Mouse (Mus musculus): Measurements from ENCODE around the gene Pitpnc1. TPM values are rescaled to one million over a fixed set of nuclear protein-coding genes. Genes with fewer than 3 reads are reported as not detected.

The Pitpnc1 gene
- polyA plus RNA-seq, 1 experiment from 2014 or later = 5.0 TPM

DNA sequence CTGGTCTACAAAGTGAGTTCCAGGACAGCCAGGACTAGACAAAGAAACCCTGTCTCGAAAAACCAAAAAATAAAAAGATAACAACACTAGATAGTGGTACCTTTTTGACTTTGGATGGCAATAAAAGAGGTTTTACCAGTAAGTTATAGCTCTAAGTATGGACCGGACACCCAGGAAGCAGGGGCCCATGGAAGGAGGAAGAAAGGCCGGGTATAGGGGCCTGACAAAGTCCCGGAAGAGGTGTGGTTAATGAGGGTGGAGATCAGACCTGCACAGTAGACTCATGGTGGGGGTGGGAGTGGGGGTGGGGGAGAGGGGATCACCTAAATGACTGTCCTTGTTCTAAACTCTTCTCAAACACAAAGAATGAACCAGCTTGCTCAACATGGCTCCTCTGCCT is 58.4 kb downstream of the Pitpnc1 start:
- DNase-seq (ENCODE audit: low spot score) (no peak), ATAC-seq (ENCODE audit: low FRiP score, low TSS enrichment) (no peak)
- Histone ChIP-seq H3K4me1 (replicated peaks; ENCODE audit: control insufficient read depth, insufficient read depth) (no peaks in the 10 kb centered on the region), H3K36me3 (ENCODE audit: control insufficient read depth, insufficient read depth, low read length) (no peaks in the 10 kb centered on the region), H3K9me3 (ENCODE audit: control insufficient read depth, low read length) (no peaks in the 10 kb centered on the region), H3K4me3 (ENCODE audit: low read depth, low read length) (no peak overlapping the region), H3K4me2 (replicated peaks; ENCODE audit: low read depth) (no peak overlapping the region), H3K27me3 (ENCODE audit: control insufficient read depth, insufficient read depth, low read length) (no peaks in the 10 kb centered on the region), H3K27ac (replicated peaks) (no peak overlapping the region), H3K9ac (ENCODE audit: low read length) (no peak overlapping the region)
- WGBS = 74% methylated on average over 4 of the region's 4 CpGs
- TF ChIP-seq CTCF (IDR thresholded peaks at IDR 0.05; ENCODE audit: low read depth) (no peak), EP300 (optimal IDR thresholded peaks at IDR 0.05) (no peak)

DNA sequence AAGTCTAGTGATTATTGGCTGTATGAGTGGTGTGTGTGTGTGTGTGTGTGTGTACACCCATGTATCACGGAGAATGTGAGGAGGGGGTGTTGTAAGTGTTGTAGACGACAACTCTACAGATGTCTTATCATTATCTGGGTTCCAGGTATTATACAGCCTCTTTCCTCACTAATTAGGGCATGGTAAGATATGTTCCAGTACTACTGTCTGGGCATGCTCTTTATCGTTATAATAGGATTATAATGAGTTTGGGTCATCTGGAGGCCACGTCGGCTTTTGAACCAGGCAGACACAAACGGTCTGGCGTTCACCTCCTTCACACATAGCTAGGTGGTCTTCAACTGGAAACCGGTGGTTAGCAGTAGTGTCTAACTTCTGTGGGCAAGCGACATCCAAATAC is 58.9 kb downstream of the Pitpnc1 start:
- WGBS = 73% methylated on average over 9 of the region's 9 CpGs
- no peak for DNase-seq (ENCODE audit: low spot score)
- H3K9me3 ChIP-seq (ENCODE audit: control insufficient read depth, low read length) = no peaks in the 10 kb centered on the region
- ATAC-seq (ENCODE audit: low FRiP score, low TSS enrichment) = no peak
- no peak overlapping the region for H3K4me3 ChIP-seq (ENCODE audit: low read depth, low read length)
- no peak for TF ChIP-seq EP300 (optimal IDR thresholded peaks at IDR 0.05)
- TF ChIP-seq CTCF (IDR thresholded peaks at IDR 0.05; ENCODE audit: low read depth) = no peak
- H3K4me1 ChIP-seq (replicated peaks; ENCODE audit: control insufficient read depth, insufficient read depth) = no peaks in the 10 kb centered on the region
- no peaks in the 10 kb centered on the region for H3K36me3 ChIP-seq (ENCODE audit: control insufficient read depth, insufficient read depth, low read length)
- H3K4me2 ChIP-seq (replicated peaks; ENCODE audit: low read depth) = no peak overlapping the region
- no peak overlapping the region for H3K27ac ChIP-seq (replicated peaks)
- no peak overlapping the region for H3K9ac ChIP-seq (ENCODE audit: low read length)
- H3K27me3 ChIP-seq (ENCODE audit: control insufficient read depth, insufficient read depth, low read length) = no peaks in the 10 kb centered on the region

DNA sequence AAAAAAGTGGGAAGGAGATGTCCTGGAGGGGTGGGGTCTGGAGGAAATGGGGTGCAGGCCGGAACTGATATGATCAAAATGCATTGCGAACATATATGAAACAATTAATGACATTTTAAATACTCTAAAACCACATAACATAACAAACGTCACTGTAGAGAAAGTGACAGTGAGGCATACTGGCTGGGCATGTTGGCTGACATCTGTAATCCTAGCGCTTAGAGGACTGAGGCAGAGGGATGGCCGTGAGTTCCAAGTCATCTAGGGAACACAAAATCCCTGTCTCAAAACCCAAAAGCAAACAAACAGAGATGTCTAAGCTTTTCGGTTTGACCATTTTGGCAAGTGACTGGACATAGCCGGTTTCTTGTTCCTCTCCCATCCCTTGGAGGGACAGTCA is 59.7 kb downstream of the Pitpnc1 start:
- no peak for ATAC-seq (ENCODE audit: low FRiP score, low TSS enrichment)

DNA sequence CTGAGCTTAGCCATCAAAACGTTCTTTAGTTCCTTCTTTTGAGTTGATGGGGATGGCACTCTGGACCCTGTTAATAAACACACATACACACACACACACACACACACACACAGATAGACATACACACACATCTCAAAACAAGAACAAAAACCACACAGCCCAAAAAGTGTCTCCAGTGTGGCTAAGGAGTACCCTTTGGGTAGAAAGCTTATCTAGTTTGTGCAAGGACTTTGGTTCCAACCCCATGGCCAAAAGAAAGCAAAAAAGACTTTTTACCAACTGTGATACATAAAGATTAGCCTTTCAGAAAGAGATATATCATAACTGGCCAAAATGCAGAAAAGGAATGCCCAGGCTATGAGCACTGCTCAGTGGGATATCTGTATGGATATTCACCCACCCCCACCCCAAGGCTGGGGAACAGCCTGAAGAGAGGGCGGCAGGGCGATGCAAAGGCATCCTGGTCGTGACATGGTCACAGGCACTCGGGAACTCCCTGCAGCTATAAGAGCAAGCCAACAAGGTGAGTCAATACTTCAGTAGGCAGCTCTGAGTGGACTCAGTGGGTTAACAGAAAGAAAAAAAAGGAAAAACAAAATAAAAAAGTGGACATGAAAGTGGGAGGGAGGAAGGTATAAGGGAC is 60.3 kb downstream of the Pitpnc1 start:
- DNase-seq (ENCODE audit: low spot score) (no peak), ATAC-seq (ENCODE audit: low FRiP score, low TSS enrichment) (no peak)
- H3K9me3 ChIP-seq (ENCODE audit: control insufficient read depth, low read length) = no peaks in the 10 kb centered on the region
- TF ChIP-seq CTCF (IDR thresholded peaks at IDR 0.05; ENCODE audit: low read depth) (no peak), EP300 (optimal IDR thresholded peaks at IDR 0.05) (no peak)
- H3K4me2 ChIP-seq (replicated peaks; ENCODE audit: low read depth) = no peak overlapping the region
- no peaks in the 10 kb centered on the region for H3K36me3 ChIP-seq (ENCODE audit: control insufficient read depth, insufficient read depth, low read length)
- no peak overlapping the region for H3K27ac ChIP-seq (replicated peaks)
- H3K9ac ChIP-seq (ENCODE audit: low read length) = no peak overlapping the region
- 70% methylated on average over 5 of the region's 5 CpGs for WGBS
- H3K4me3 ChIP-seq (ENCODE audit: low read depth, low read length) = no peak overlapping the region
- H3K27me3 ChIP-seq (ENCODE audit: control insufficient read depth, insufficient read depth, low read length) = no peaks in the 10 kb centered on the region
- no peaks in the 10 kb centered on the region for H3K4me1 ChIP-seq (replicated peaks; ENCODE audit: control insufficient read depth, insufficient read depth)

More for the DNA sequence above, 59.7 kb downstream of the Pitpnc1 start:
- 61% methylated on average over 7 of the region's 7 CpGs for WGBS
- Histone ChIP-seq H3K9ac (ENCODE audit: low read length) (no peak overlapping the region), H3K4me1 (replicated peaks; ENCODE audit: control insufficient read depth, insufficient read depth) (no peaks in the 10 kb centered on the region), H3K27ac (replicated peaks) (no peak overlapping the region), H3K36me3 (ENCODE audit: control insufficient read depth, insufficient read depth, low read length) (no peaks in the 10 kb centered on the region), H3K9me3 (ENCODE audit: control insufficient read depth, low read length) (no peaks in the 10 kb centered on the region), H3K27me3 (ENCODE audit: control insufficient read depth, insufficient read depth, low read length) (no peaks in the 10 kb centered on the region), H3K4me3 (ENCODE audit: low read depth, low read length) (no peak overlapping the region), H3K4me2 (replicated peaks; ENCODE audit: low read depth) (no peak overlapping the region)
- DNase-seq (ENCODE audit: low spot score) = no peak
- TF ChIP-seq EP300 (optimal IDR thresholded peaks at IDR 0.05) (no peak), CTCF (IDR thresholded peaks at IDR 0.05; ENCODE audit: low read depth) (no peak)

DNA sequence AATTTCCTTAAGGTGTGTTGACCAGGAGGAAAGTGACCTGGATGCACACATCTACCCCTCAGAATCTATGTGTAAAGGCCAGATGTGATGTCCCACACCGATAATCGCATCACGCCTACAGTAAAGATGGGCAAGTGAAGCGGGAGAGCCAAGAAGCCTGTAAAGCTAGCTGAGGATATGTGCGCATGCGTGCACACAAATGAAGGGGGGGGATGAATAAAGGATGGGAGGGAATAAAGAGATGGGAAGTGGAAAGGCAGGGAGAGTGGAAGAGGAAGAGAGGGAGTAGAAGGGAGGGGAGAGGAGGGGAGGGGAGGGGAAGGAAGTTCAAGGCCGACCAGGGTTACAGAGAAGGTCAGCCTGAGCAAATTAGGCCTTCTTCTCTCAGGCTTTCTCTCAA is 61.6 kb downstream of the Pitpnc1 start:
- DNase-seq (ENCODE audit: low spot score) = no peak
- no peak overlapping the region for H3K4me3 ChIP-seq (ENCODE audit: low read depth, low read length)
- H3K9ac ChIP-seq (ENCODE audit: low read length) = no peak overlapping the region
- no peaks in the 10 kb centered on the region for H3K27me3 ChIP-seq (ENCODE audit: control insufficient read depth, insufficient read depth, low read length)
- TF ChIP-seq EP300 (optimal IDR thresholded peaks at IDR 0.05) (no peak), CTCF (IDR thresholded peaks at IDR 0.05; ENCODE audit: low read depth) (no peak)
- WGBS = 90% methylated on average over 7 of the region's 7 CpGs
- H3K27ac ChIP-seq (replicated peaks) = no peak overlapping the region
- H3K36me3 ChIP-seq (ENCODE audit: control insufficient read depth, insufficient read depth, low read length) = no peaks in the 10 kb centered on the region
- no peaks in the 10 kb centered on the region for H3K4me1 ChIP-seq (replicated peaks; ENCODE audit: control insufficient read depth, insufficient read depth)
- H3K9me3 ChIP-seq (ENCODE audit: control insufficient read depth, low read length) = no peaks in the 10 kb centered on the region
- ATAC-seq (ENCODE audit: low FRiP score, low TSS enrichment) = no peak
- H3K4me2 ChIP-seq (replicated peaks; ENCODE audit: low read depth) = no peak overlapping the region

DNA sequence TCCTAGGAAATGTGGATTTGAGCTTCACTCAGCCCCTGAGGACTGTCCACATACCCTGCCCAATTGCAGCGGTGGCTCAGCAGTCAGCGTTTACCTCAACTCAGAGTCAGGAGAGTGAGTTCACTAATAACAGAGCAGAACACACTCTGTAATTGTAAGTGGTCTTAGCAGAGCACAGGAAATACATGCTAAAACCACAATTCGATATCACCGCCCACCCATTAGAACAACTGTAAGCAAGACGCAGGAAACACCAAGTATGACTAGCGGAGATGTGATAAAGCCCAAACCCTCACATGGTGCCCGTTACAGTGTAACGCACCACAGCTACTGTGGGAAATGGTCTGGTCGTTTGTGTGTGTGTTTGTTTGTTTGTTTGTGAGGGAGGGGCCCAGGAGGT is 62.8 kb downstream of the Pitpnc1 start:
- Histone ChIP-seq H3K27me3 (ENCODE audit: control insufficient read depth, insufficient read depth, low read length) (no peaks in the 10 kb centered on the region), H3K4me3 (ENCODE audit: low read depth, low read length) (no peak overlapping the region), H3K4me2 (replicated peaks; ENCODE audit: low read depth) (no peak overlapping the region), H3K36me3 (ENCODE audit: control insufficient read depth, insufficient read depth, low read length) (no peaks in the 10 kb centered on the region), H3K9ac (ENCODE audit: low read length) (no peak overlapping the region), H3K9me3 (ENCODE audit: control insufficient read depth, low read length) (no peaks in the 10 kb centered on the region), H3K4me1 (replicated peaks; ENCODE audit: control insufficient read depth, insufficient read depth) (no peaks in the 10 kb centered on the region), H3K27ac (replicated peaks) (no peak overlapping the region)
- TF ChIP-seq CTCF (IDR thresholded peaks at IDR 0.05; ENCODE audit: low read depth) (no peak), EP300 (optimal IDR thresholded peaks at IDR 0.05) (no peak)
- DNase-seq (ENCODE audit: low spot score) (no peak), ATAC-seq (ENCODE audit: low FRiP score, low TSS enrichment) (no peak)
- 81% methylated on average over 9 of the region's 9 CpGs for WGBS

All from stomach, postnatal 0 days (tissue).